Mouse (Mus musculus): ENCODE measurements around the gene Nutf2. TPM values are rescaled to one million over a fixed set of nuclear protein-coding genes. Genes with fewer than 3 reads are reported as not detected.

Gene Nutf2
- total RNA-seq, 2 experiments from 2014 or later, result 33.5 to 40.8 TPM

DNA sequence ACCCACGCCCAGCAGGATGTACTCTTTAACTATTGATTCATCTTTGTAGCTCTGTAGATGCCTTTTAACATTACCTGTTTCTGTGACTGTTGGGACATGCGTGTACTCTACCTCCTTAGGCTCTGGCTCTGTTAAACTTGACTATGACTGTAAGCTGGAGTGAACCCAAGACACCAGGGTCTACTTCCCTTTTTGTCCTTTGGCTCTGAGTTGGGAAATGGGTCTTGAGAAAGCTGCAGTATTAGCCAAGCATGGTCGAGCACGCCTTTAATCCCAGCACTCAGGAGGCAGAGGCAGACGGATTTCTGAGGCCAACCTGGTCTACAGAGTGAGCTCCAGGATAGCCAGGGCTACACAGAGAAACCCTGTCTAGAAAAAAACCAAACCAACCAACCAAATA is 1.9 kb upstream of the Nutf2 start:
- Histone ChIP-seq H3K4me3 (no peak overlapping the region), H3K27ac (no peak overlapping the region)
- TF ChIP-seq CTCF (conservative IDR thresholded peaks at IDR 0.05), result no peak
- no peak for DNase-seq (ENCODE audit: low spot score in 2 of 2)

- DNase-seq (ENCODE audit: low spot score in 2 of 2), result no peak
- peak overlapping the region; percentile 96; the same call in 1 of the 2 replicates for H3K27ac ChIP-seq
- H3K4me3 ChIP-seq, result no peak overlapping the region
- TF ChIP-seq CTCF (conservative IDR thresholded peaks at IDR 0.05), result no peak
Observed at GRCm38 (mm10) chr8:105859314-105859713, 1.1 kb upstream of the Nutf2 start.

DNA sequence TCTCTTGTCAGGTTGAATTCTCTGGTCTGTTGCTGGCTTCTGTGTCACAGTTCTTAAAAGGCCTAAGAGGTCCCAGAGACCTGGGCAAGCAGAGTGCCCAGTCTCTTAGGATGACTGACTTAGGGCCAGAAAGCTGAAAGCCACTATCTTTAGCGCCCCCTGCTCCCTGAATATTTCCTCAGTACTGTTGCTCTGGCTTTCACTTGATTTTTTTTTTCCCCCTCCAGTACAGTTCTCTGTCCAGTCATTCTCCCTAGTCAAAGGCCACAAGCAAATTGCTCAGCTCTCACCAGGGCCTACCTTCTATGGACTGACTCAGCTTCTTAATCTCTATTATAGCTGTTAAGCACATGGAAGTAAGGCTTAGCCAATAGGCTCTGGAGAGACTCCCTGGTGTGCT is 1.6 kb downstream of the Nutf2 start:
- peak; percentile 61 for TF ChIP-seq CTCF (conservative IDR thresholded peaks at IDR 0.05)
- H3K4me3 ChIP-seq, result peak overlapping the region; percentile 78
- peak overlapping the region; percentile 96; the same call in 1 of the 2 replicates for H3K27ac ChIP-seq
- DNase-seq (ENCODE audit: low spot score in 2 of 2), result no peak

DNA sequence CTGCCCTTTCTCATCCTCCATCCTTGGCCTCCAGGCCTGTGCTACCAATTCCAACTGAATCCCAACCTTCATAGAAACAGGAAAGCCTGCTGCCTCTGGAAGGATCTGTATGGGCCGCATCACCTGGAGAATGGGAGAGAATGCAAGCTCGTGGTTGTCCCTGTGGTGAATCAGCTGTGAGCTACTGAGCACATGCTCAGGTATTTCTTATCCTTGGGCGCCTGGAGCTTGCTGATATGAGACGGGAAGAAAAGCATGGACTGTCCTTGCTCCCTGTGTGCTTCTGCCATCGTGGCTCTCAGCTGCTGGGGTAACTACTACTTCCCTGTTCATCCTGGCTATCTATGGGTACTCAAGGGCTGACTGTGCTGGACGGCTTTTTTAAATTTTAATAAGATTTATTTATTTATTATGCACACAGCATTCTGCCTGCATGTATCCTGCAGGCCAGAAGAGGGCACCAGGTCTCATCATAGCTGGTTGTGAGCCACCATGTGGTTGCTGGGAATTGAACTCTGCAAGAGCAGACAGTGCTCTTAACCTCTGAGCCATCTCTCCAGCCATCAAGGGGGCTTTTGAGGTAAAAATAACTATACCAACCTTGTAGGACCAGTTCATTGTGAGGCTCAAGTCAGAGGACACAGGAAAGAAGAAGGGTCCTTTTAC is 6.1 kb downstream of the Nutf2 start:
- no peak overlapping the region for H3K4me3 ChIP-seq
- DNase-seq (ENCODE audit: low spot score in 2 of 2), result no peak
- no peak overlapping the region for H3K27ac ChIP-seq
- TF ChIP-seq CTCF (conservative IDR thresholded peaks at IDR 0.05), result peak; percentile 62

DNA sequence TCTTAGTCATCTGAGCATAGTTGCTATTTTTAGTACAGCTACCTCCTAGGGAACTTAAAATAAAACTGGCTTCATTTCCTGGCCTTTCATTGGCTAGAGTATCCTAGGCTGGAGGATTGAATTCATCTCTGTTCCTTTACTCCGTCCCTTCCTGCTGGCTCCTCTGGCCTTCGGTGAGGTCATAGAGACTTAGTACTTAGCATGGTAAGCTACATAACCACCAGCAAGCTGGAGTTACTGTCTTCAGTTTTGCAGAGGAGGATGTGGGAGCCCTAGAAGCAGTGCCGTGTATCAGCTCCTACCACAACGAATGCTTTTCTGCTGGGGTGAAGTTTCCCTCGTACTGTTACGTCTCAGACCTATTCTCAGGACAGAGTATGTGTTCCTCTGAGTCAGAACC is 13.9 kb downstream of the Nutf2 start:
- no peak overlapping the region for H3K4me3 ChIP-seq
- peak overlapping the region; percentile 77 for H3K27ac ChIP-seq
- no peak for DNase-seq (ENCODE audit: low spot score in 2 of 2)
- no peak for TF ChIP-seq CTCF (conservative IDR thresholded peaks at IDR 0.05)

GRCm38 (mm10) chr8:105880754-105881520 is 20.6 kb downstream of the Nutf2 start, which contains the start of gene Edc4:
Edc4 (plus strand) TSS chr8:105880881.
- TF ChIP-seq CTCF (conservative IDR thresholded peaks at IDR 0.05), result no peak
- Histone ChIP-seq H3K27ac (peak within 1 kb of the TSS; percentile 95), H3K4me3 (peak within 1 kb of the TSS; percentile 99)
- DNase-seq (ENCODE audit: low spot score in 2 of 2), result peak; percentile 76 to 85

- H3K4me3 ChIP-seq, result no peak overlapping the region
- DNase-seq (ENCODE audit: low spot score in 2 of 2), result no peak
- no peak for TF ChIP-seq CTCF (conservative IDR thresholded peaks at IDR 0.05)
- H3K27ac ChIP-seq, result peak overlapping the region; percentile 84
Observed at GRCm38 (mm10) chr8:105889756-105890465, 29.5 kb downstream of the Nutf2 start.

- Histone ChIP-seq H3K27ac (peak overlapping the region; percentile 84), H3K4me3 (no peak overlapping the region)
- no peak for TF ChIP-seq CTCF (conservative IDR thresholded peaks at IDR 0.05)
- DNase-seq (ENCODE audit: low spot score in 2 of 2), result peak; percentile 73 to 75
Observed at GRCm38 (mm10) chr8:105890870-105891269, 30.5 kb downstream of the Nutf2 start.

GRCm38 (mm10) chr8:105892432-105892831 is 32.1 kb downstream of the Nutf2 start:
- Histone ChIP-seq H3K4me3 (no peak overlapping the region), H3K27ac (peak overlapping the region; percentile 84; the same call in 1 of the 2 replicates)
- DNase-seq (ENCODE audit: low spot score in 2 of 2), result no peak
- peak; percentile 77 for TF ChIP-seq CTCF (conservative IDR thresholded peaks at IDR 0.05)

- peak; percentile 19; the same call in 1 of the 2 replicates for TF ChIP-seq CTCF (conservative IDR thresholded peaks at IDR 0.05)
- Histone ChIP-seq H3K27ac (peak within 1 kb of the TSS; percentile 84), H3K4me3 (no peak within 1 kb of the TSS; the same call in 1 of the 2 replicates)
- peak; percentile 70 to 81 for DNase-seq (ENCODE audit: low spot score in 2 of 2)
Observed at GRCm38 (mm10) chr8:105893339-105893738, 33.0 kb downstream of the Nutf2 start, which contains the start of gene Nrn1l. Nrn1l (plus strand) TSS chr8:105893567.

DNA sequence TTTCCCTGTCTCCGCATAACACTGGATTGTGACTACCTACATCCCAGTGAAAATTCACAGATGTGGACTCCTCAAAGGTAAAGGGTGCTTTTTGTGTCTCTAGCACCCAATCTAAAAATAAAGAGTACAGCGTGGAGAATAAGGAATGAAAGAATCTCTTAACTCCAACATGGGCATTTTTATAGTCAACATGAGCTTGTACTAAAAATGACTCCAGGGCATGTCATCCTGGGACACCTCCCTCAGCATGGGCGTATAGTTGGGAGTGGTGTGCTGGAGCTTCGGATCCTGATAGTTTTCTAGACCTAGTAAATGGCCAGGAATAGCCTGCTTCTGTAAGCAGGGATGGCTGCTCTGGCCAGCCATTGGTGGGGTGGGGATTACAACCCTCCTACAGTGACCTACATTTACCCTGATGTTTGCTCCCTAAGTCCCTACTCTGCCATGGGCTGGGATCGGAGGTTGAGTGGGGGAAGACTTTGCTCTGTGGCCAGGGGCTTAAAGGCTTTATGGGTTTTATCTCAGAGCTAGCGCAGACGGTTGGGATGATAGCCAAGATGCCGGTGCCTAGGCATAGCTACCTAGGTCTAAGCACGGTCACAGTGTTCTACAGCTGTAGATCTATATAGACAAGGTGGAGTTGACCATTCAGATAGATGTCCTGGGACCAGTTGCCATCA is 37.6 kb downstream of the Nutf2 start:
- H3K4me3 ChIP-seq, result no peak overlapping the region
- TF ChIP-seq CTCF (conservative IDR thresholded peaks at IDR 0.05), result no peak
- DNase-seq (ENCODE audit: low spot score in 2 of 2), result no peak
- no peak overlapping the region for H3K27ac ChIP-seq

DNA sequence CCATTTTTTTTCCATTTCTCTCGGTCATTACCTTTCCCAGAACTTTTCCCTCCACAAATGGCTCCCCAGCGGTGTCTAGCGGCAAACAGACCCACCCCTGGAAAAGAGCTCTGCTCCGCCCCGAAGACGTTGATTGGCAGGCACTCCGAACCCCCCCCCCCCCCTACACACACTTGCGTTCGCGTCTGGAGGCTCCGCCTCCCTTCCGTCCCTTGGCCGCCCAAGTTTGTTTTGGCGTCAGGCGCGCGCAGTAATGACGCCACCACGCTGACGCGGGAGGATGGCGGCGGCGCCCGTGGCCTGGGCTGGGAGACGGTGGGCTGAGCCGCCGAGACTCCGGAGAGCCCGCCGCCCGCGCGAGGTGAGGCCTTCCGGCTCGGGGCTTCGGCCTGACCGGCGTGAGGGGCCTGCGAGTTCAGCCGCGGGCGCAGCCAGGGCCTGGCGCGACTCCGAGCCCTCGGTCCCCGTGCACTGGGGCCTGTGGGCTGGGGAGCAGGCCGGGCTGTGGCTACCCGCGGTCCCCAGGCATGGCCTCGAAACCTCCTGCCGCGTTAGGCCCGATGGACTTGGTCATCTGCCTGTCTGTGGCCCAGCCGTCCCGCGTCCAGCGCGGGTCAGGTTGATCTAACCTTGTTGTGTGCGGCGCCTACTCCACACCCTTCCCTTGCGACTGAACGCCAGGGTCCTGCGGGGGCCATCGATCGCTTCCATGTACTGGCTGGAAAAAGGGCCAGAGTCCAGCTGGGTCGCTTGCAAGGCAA is 40.0 kb downstream of the Nutf2 start, which contains the start of gene Pskh1:
Pskh1 (plus strand) TSS at position 262 of the 761 bp plus-strand sequence.
- Histone ChIP-seq H3K4me3 (peak within 1 kb of the TSS; percentile 90), H3K27ac (peak within 1 kb of the TSS; percentile 96)
- peak; percentile 92 to 95 for DNase-seq (ENCODE audit: low spot score in 2 of 2)
- TF ChIP-seq CTCF (conservative IDR thresholded peaks at IDR 0.05), result peak; percentile 30; the same call in 1 of the 2 replicates
